Mouse (Mus musculus) C2C12 (cell line): Measurements from ENCODE around the gene Tssk6.

Source experiments
- CEBPB ChIP-seq: IDR thresholded peaks from one replicate; pipeline ENCODE4 v1.6.1; 2011; ENCODE audit warnings: low read depth, mild to moderate bottlenecking, control low read depth, moderate library complexity
- CTCF ChIP-seq: IDR thresholded peaks from one replicate; pipeline ENCODE4 v1.5.1; 2011; ENCODE audit not compliant: control insufficient read depth, insufficient read depth, insufficient read length
- FOSL1 ChIP-seq: IDR thresholded peaks from one replicate; pipeline ENCODE4 v1.8.0; 2011; ENCODE audit warnings: mild to moderate bottlenecking, low read length; ENCODE audit not compliant: poor library complexity, insufficient read depth, severe bottlenecking
- MAX ChIP-seq: IDR thresholded peaks from one replicate; pipeline ENCODE4 v1.6.1; 2011; ENCODE audit warnings: mild to moderate bottlenecking, control low read depth
- MYOD1 ChIP-seq: IDR thresholded peaks from one replicate; pipeline ENCODE4 v1.6.1; 2011; ENCODE audit warnings: low read depth; ENCODE audit not compliant: control insufficient read depth, insufficient read length
- MYOG ChIP-seq: IDR thresholded peaks from one replicate; pipeline ENCODE4 v1.6.1; 2011; ENCODE audit not compliant: control insufficient read depth, insufficient read length; ENCODE audit errors: extremely low read depth
- USF1 ChIP-seq: IDR thresholded peaks from one replicate; pipeline ENCODE4 v1.6.1; 2011; ENCODE audit warnings: low read depth, mild to moderate bottlenecking, control low read depth, moderate library complexity

DNA sequence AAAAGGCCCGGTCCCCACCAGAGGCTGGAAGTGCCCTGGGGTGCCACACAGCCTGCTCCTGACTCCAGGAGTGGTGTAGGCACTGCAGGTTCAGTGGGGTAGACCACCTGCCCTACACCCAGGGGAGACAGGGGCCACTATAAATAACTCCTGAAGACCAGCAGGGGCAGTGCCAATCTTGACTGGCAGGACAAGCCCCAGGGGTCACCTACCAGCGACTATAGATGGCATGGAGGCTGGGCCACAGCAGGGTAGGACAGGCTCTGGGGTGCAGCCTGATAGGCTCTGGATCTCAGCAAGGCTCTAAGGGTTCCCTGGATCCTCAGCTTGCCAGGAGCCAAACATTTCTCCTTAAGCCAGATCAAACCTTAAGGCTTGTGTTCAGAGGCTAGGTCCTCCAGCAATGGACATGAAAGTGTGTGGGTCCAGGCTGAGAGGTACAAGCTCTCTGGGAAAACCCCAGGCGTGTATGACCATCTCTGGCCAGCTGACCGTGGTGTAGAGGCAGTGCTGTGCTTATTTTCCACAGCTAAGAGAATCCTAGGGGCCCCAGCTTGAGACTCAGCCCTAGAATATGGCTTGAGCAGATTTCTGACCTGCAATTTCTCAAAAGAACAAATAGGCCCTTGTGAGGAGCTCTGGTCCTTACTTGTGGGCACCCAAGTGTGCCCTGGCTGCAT is 6.1 kb upstream of the Tssk6 start:
- TF ChIP-seq MYOG, result no peak
- no peak for TF ChIP-seq CTCF
- TF ChIP-seq MYOD1, result no peak
- TF ChIP-seq MAX, result no peak
- TF ChIP-seq USF1, result no peak
- no peak for TF ChIP-seq CEBPB
- no peak for TF ChIP-seq FOSL1
